Mouse (Mus musculus) liver, embryonic 15.5 days (tissue): ENCODE measurements around the gene Nwd1. TPM values are rescaled to one million over a fixed set of nuclear protein-coding genes. Genes with fewer than 3 reads are reported as not detected.
"Not testable (repeated sequence)": the region's sequence is repeated elsewhere in the genome, so short reads cannot be mapped to it uniquely, and the experiment has no call there.

Experiments
- ATAC-seq: fragments of 200-750 bp; cut with Nextera tagmentation; 2 replicates; pipeline ENCODE4 v1.8.0; 2017; ENCODE audit warnings: moderate number of reproducible peaks, mild to moderate bottlenecking, moderate library complexity; ENCODE audit not compliant: insufficient read depth
- H3K27ac ChIP-seq: fragments of 300-500 bp; sonication (generic); replicated peaks from 2 replicates; pipeline ENCODE4 v1.5.1; 2015; ENCODE audit warnings: mild to moderate bottlenecking, inconsistent platforms
- H3K27me3 ChIP-seq: fragments of 300-500 bp; sonication (generic); 2 replicates; pipeline ENCODE4 v1.6.1; 2015; ENCODE audit warnings: mild to moderate bottlenecking, inconsistent platforms
- H3K36me3 ChIP-seq: fragments of 300-500 bp; sonication (generic); replicated peaks from 2 replicates; pipeline ENCODE4 v1.6.1; 2015; ENCODE audit warnings: moderate library complexity, mild to moderate bottlenecking, inconsistent platforms
- H3K4me1 ChIP-seq: fragments of 300-500 bp; sonication (generic); replicated peaks from 2 replicates; pipeline ENCODE4 v1.6.1; 2015; ENCODE audit warnings: inconsistent platforms
- H3K4me2 ChIP-seq: fragments of 300-500 bp; sonication (generic); 2 replicates; pipeline ENCODE4 v1.6.1; 2015; ENCODE audit warnings: moderate library complexity, mild to moderate bottlenecking, inconsistent platforms
- H3K4me3 ChIP-seq: fragments of 300-500 bp; sonication (generic); replicated peaks from 2 replicates; pipeline ENCODE4 v1.5.1; 2015; ENCODE audit warnings: mild to moderate bottlenecking, inconsistent platforms
- H3K9ac ChIP-seq: fragments of 300-500 bp; sonication (generic); 2 replicates; pipeline ENCODE4 v1.6.1; 2015; ENCODE audit warnings: moderate library complexity, mild to moderate bottlenecking, inconsistent platforms
- H3K9me3 ChIP-seq: fragments of 300-500 bp; sonication (generic); replicated peaks from 2 replicates; pipeline ENCODE4 v1.6.1; 2016; ENCODE audit warnings: inconsistent platforms
- WGBS: fragments of 180-500 bp; shearing (Covaris S2); methylation state at CpG from one replicate; pipeline ENCODE4 v1.1.7; 2015; ENCODE audit warnings: mixed read lengths; ENCODE audit not compliant: insufficient replicate concordance; 5-methylcytosine and 5-hydroxymethylcytosine counted together
- polyA plus RNA-seq: library from polyadenylated mRNA; unstranded; fragments of >200 nt; fragmentation: Nextera tagmentation; extraction: Ambion mirVana; gene quantifications from 2 replicates; pipeline ENCODE4 v1.2.1, GENCODE M21; 2015

Gene Nwd1
- polyA plus RNA-seq, 1 experiment from 2014 or later, result not detected

DNA sequence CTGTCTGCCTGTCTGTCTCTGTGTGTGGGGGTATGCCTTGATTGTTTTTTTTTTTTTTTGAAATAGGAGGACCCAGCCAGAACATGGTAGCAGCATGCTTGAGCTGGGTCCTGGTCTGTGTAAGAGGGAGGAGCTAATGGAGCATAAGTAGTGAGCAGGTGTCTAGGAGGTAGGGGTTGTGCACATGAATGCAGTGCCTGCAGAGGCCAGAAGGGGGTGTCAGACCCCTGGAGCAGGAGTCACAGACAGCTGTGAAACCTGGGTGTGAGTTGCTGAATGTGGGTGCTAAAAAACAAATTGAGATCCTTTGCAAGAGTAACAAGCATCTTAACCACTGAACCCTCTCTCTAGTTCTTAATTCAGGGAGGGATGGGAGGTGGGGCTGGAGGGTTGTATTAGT is 22.4 kb downstream of the Nwd1 start:
- no peak overlapping the region for H3K27ac ChIP-seq
- no peak overlapping the region for H3K4me2 ChIP-seq
- no peaks in the 10 kb centered on the region for H3K9me3 ChIP-seq
- ATAC-seq, result no peak
- no peak overlapping the region for H3K9ac ChIP-seq
- no peaks in the 10 kb centered on the region for H3K27me3 ChIP-seq
- H3K4me1 ChIP-seq, result peaks cover 16% of the 10 kb centered on the region
- H3K36me3 ChIP-seq, result no peaks in the 10 kb centered on the region
- H3K4me3 ChIP-seq, result no peak overlapping the region

- H3K9ac ChIP-seq, result no peak overlapping the region
- ATAC-seq, result no peak
- no peaks in the 10 kb centered on the region for H3K36me3 ChIP-seq
- 59% methylated on average over 1 of the region's 1 CpGs for WGBS
- H3K27ac ChIP-seq, result no peak overlapping the region
- no peaks in the 10 kb centered on the region for H3K4me1 ChIP-seq
- no peaks in the 10 kb centered on the region for H3K9me3 ChIP-seq
- no peaks in the 10 kb centered on the region for H3K27me3 ChIP-seq
- no peak overlapping the region for H3K4me2 ChIP-seq
- no peak overlapping the region for H3K4me3 ChIP-seq
Observed at GRCm38 (mm10) chr8:72672802-72673201, 26.3 kb downstream of the Nwd1 start.

DNA sequence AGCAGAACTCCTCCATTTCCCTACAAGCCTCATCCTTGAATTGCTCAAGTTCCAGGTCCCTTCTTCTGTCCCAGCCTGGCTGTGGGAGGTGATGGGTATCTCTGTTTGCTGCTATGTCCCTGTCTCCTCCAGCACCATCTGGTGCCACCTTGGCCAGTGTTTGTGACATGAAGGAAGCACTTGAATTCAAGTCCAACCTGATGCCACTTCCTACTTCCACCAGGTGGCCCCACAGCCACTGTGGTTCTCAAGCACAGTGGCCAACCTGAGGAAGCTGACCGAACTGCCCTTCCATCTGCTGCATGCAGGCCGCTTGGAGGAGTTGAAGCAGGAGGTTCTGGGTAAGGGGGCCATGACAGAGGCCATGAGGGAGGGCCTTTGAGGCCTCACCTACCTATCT is 27.7 kb downstream of the Nwd1 start:
- 60% methylated on average over 2 of the region's 2 CpGs for whole genome bisulfite sequencing
- Histone ChIP-seq H3K4me3 (no peak overlapping the region), H3K27me3 (no peaks in the 10 kb centered on the region), H3K27ac (no peak overlapping the region), H3K4me1 (no peaks in the 10 kb centered on the region), H3K36me3 (no peaks in the 10 kb centered on the region), H3K4me2 (no peak overlapping the region), H3K9me3 (no peaks in the 10 kb centered on the region), H3K9ac (no peak overlapping the region)
- no peak for ATAC-seq

DNA sequence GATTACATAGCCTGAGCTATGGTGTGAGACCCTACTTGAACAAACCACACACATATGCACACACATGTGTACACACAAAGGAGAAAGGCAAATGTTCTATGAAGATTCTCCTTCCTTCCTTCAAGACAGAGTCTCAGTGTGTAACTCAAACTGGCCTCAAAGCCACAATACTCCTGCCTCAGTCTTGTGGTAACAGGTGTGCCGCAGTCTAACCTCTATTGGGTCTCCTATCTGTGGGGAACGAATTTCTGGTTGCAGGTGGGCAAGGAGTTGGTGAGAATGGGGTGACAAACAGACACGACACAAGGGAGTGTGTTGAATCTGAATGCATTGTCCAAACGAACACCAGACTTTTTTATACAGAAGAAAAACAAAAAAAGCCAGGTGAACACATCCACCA is 29.9 kb downstream of the Nwd1 start:
- ATAC-seq, result no peak
- Histone ChIP-seq H3K9me3 (no peaks in the 10 kb centered on the region), H3K4me2 (no peak overlapping the region), H3K4me3 (no peak overlapping the region), H3K27me3 (no peaks in the 10 kb centered on the region), H3K36me3 (no peaks in the 10 kb centered on the region), H3K9ac (no peak overlapping the region), H3K27ac (no peak overlapping the region), H3K4me1 (no peaks in the 10 kb centered on the region)
- WGBS, result 40% methylated on average over 4 of the region's 4 CpGs

DNA sequence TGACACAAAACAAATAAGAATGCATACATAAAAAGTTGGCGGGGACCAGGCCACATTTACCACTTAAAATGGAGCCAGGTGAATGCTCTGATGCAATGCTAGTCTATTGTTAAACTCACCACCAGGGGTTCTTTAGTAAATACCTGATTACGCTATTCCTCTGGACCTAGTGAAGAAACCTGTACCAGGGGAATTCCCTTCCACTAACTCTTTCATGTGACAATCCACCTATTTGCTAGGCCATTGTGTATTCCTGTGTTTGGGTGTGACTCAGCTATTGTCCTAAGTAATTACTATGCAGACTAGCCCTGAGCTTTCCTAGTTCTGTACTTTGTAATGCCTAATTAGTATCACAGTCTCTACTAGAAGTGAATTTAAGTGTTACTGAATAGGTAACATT is 30.3 kb downstream of the Nwd1 start:
- not testable (repeated sequence) for H3K9me3 ChIP-seq, H3K9ac ChIP-seq, H3K27me3 ChIP-seq, ATAC-seq, H3K4me2 ChIP-seq, H3K4me3 ChIP-seq, H3K4me1 ChIP-seq, H3K36me3 ChIP-seq, H3K27ac ChIP-seq
- 63% methylated on average over 2 of the region's 2 CpGs for WGBS

DNA sequence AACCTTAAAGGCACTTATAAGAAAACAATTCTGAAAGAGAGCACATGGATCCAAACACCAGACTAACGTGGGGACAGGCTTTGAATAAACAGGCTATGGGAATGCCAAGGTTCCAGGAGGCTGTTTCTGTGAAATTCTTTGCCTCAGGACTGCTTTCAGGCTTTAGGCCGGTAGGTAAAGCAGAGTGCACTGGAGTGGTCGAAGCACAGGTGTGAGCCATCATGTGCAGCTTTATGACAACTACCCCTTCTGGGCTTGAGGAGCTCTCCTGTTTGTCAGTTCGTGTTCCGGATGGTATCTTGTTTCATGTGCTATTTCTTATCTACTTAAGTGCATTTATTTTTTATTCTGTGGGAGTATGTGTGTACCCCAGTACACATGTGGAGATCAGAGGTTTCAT is 30.8 kb downstream of the Nwd1 start:
- H3K36me3 ChIP-seq, result no peaks in the 10 kb centered on the region
- WGBS, result 49% methylated on average over 5 of the region's 5 CpGs
- H3K4me1 ChIP-seq, result no peaks in the 10 kb centered on the region
- H3K4me3 ChIP-seq, result no peak overlapping the region
- H3K27me3 ChIP-seq, result no peaks in the 10 kb centered on the region
- H3K4me2 ChIP-seq, result no peak overlapping the region
- no peak overlapping the region for H3K9ac ChIP-seq
- H3K27ac ChIP-seq, result no peak overlapping the region
- H3K9me3 ChIP-seq, result no peaks in the 10 kb centered on the region
- no peak for ATAC-seq

DNA sequence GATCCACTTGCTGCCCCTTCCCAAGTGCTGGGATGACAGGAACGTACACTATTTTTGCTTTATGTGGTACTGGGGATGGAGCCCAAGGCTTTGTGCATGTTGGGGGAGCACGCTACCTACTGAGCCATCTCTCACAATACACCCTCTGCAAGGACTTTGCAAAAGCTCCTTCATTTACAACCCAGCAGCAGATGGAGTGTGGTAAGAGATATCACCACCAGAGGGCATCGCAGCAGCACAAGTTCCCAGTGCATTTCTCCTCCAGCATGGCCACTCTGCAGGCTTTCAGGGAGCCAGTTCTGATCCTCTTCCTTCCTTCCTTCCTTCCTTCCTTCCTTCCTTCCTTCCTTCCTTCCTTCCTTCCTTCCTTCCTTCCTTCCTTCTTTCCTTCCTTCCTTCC is 33.6 kb downstream of the Nwd1 start:
- Histone ChIP-seq H3K9ac (no peak overlapping the region), H3K4me2 (no peak overlapping the region), H3K4me1 (no peaks in the 10 kb centered on the region), H3K36me3 (no peaks in the 10 kb centered on the region), H3K27me3 (no peaks in the 10 kb centered on the region), H3K27ac (no peak overlapping the region), H3K9me3 (no peaks in the 10 kb centered on the region), H3K4me3 (no peak overlapping the region)
- ATAC-seq, result no peak
- WGBS, result 14% methylated on average over 3 of the region's 3 CpGs

DNA sequence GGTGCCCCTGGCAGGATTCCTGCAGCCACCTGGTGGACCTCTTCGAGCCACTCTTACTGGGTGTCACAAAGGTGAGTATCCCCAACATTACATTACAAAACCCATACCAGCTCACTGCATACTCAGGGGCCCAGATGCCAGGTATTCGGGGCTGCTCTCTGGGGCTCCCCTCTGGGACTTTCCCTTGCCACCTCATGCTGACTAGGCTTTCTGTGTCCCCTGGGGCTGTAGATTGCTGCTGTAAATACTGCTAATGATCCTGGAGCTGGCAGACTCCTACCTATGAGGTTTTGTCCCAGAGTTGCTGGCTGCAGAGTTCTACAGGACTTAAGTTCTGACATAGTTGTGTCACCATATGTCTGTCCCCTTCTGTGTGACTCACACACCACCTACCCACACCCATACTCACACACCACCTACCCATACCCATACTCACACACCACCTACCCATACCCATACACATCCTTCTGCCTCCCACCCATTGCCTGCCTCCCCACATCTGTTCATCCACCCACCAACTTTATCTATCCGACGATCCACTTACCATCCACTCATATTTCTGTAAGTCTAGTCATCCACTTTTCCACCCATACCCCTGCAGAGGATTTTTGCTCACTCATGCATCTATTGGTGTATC is 35.7 kb downstream of the Nwd1 start:
- H3K4me2 ChIP-seq, result no peak overlapping the region
- no peaks in the 10 kb centered on the region for H3K4me1 ChIP-seq
- no peak overlapping the region for H3K9ac ChIP-seq
- H3K27me3 ChIP-seq, result no peaks in the 10 kb centered on the region
- H3K36me3 ChIP-seq, result no peaks in the 10 kb centered on the region
- WGBS, result 63% methylated on average over 4 of the region's 4 CpGs
- no peak for ATAC-seq
- no peak overlapping the region for H3K27ac ChIP-seq
- no peak overlapping the region for H3K4me3 ChIP-seq
- H3K9me3 ChIP-seq, result no peaks in the 10 kb centered on the region

DNA sequence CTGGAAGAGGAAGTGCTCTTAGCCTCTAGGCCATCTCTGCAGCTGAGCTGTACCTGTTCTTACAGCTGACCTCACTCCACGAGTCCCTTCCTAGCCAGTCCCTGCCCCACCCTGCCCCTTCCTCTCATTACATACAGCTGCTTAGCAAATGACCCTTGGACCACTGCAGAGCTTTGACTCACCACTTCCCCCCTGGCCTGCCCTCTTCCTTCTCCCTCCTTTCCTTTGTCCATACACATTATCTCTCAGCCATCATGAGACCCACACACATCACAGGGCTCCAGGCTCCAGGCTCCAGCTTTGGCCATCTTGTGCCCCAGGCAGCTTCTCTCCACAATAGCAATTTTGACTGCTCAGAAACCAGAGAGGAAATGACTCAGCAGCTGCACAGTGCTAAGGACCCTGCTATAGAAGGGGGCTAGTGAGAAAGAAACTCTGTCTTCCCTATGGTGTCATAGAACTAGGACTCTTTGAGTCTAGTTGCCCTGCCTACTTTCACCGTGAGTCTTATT is 36.6 kb downstream of the Nwd1 start:
- Histone ChIP-seq H3K9me3 (no peaks in the 10 kb centered on the region), H3K27ac (no peak overlapping the region), H3K4me1 (no peaks in the 10 kb centered on the region), H3K27me3 (no peaks in the 10 kb centered on the region), H3K9ac (no peak overlapping the region), H3K4me2 (no peak overlapping the region), H3K4me3 (no peak overlapping the region), H3K36me3 (no peaks in the 10 kb centered on the region)
- 4% methylated on average over 2 of the region's 2 CpGs for WGBS
- no peak for ATAC-seq

- not testable (repeated sequence) for H3K27ac ChIP-seq, H3K4me1 ChIP-seq, H3K4me2 ChIP-seq, H3K9ac ChIP-seq, ATAC-seq, H3K9me3 ChIP-seq, H3K4me3 ChIP-seq, H3K36me3 ChIP-seq, H3K27me3 ChIP-seq
- 61% methylated on average over 5 of the region's 5 CpGs for WGBS
Observed at GRCm38 (mm10) chr8:72683572-72684099, 37.1 kb downstream of the Nwd1 start.

DNA sequence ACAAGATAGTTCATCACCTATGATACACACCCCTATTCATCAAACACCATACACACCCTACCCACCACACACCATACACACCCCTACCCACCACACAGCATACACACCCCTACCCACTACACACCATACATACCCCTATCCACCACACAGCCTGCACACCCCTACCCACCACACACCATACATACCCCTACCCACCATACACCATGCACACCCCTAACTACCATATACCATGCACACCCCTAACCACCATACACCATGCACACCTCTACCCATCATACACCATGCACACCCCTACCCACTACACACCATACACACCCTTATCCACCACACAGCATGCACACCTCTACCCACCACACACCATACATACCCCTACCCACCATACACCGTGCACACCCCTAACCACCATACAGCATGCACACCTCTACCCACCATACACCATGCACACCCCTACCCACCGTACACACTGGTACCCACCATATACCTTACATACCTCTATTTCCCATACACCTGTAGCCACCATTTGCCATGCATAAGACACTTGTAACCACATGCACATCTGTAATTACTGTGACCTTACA is 51.9 kb downstream of the Nwd1 start:
- no peak for ATAC-seq
- WGBS, result 73% methylated on average over 2 of the region's 2 CpGs

DNA sequence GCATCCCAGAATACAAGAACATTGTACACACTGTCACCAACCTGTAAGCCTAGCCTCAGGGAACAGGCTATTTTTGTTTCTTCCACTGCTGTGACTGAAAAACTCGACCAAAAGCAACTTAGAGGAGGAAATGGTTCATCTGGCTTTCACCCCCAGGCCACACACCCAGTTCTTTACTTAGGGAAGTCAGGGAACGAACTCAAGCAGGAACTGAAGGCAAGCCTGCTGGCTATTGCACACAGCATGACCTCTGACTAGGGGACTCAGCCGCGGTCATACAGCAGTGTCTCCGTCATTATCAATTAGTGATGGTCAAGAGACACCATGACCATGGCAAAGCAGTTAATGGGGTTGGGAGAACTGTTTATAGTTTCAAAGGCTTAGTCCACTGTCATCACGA is 66.1 kb downstream of the Nwd1 start:
- H3K9me3 ChIP-seq, result no peaks in the 10 kb centered on the region
- no peak overlapping the region for H3K9ac ChIP-seq
- H3K4me1 ChIP-seq, result no peaks in the 10 kb centered on the region; the same call in 1 of the 2 replicates
- H3K4me2 ChIP-seq, result no peak overlapping the region
- no peaks in the 10 kb centered on the region for H3K36me3 ChIP-seq
- ATAC-seq, result no peak
- 47% methylated on average over 6 of the region's 6 CpGs for WGBS
- H3K27me3 ChIP-seq, result no peaks in the 10 kb centered on the region
- H3K27ac ChIP-seq, result no peak overlapping the region
- H3K4me3 ChIP-seq, result no peak overlapping the region

More for the DNA sequence above, 51.9 kb downstream of the Nwd1 start:
- Histone ChIP-seq H3K9ac (no peak overlapping the region), H3K27me3 (no peaks in the 10 kb centered on the region), H3K36me3 (no peaks in the 10 kb centered on the region), H3K4me1 (no peaks in the 10 kb centered on the region), H3K27ac (no peak overlapping the region), H3K4me3 (no peak overlapping the region), H3K9me3 (no peaks in the 10 kb centered on the region), H3K4me2 (no peak overlapping the region)
